Mouse (Mus musculus) G1E (cell line): Measurements from ENCODE around the gene Gm9887.

Experiments used
- CTCF ChIP-seq: IDR thresholded peaks from 2 replicates; pipeline ENCODE4 v1.5.1; 2012; ENCODE audit warnings: low read depth, low read length, inconsistent platforms, mixed read lengths
- GATA1 ChIP-seq: IDR thresholded peaks from 2 replicates; pipeline ENCODE4 v1.6.1; 2012; ENCODE audit warnings: borderline replicate concordance, low read length, inconsistent platforms, mixed read lengths
- TAL1 ChIP-seq: conservative IDR thresholded peaks from 2 replicates; pipeline ENCODE4 v1.6.1; 2012; ENCODE audit warnings: low read depth, low read length, inconsistent platforms, mixed read lengths

- TF ChIP-seq CTCF, result no peak
- TF ChIP-seq GATA1, result no peak
- no peak for TF ChIP-seq TAL1
Observed at GRCm38 (mm10) chr12:69400871-69401286, 28.6 kb upstream of the Gm9887 start.
